Mouse (Mus musculus) CH12.LX (cell line): ENCODE data around the gene Plcb3. TPM values are rescaled to one million over a fixed set of nuclear protein-coding genes. Genes with fewer than 3 reads are reported as not detected.
A peak's percentile ranks its signal among the peaks of the same experiment; 100 is the strongest.

Source experiments
- DNase-seq: peaks from one replicate; pipeline ENCODE4 v3.0.0-alpha.2; 2013; ENCODE audit errors: extremely low read depth
- H3K27ac ChIP-seq: 2 replicates; pipeline ENCODE4 v1.5.1; 2012; ENCODE audit warnings: low read depth, mild to moderate bottlenecking, control low read depth, moderate library complexity; ENCODE audit not compliant: insufficient read depth
- H3K27me3 ChIP-seq: replicated peaks from 2 replicates; pipeline ENCODE3; 2012; ENCODE audit warnings: inconsistent platforms
- H3K36me3 ChIP-seq, 2 experiments: replicated peaks in 1 of 2; 2 replicates each; pipeline versions ENCODE3 to v1.6.1; 2012; ENCODE audit warnings: inconsistent platforms in 1 of 2, low read length in 1 of 2, mild to moderate bottlenecking in 1 of 2, mixed read lengths in 1 of 2, moderate library complexity in 1 of 2; ENCODE audit not compliant: control insufficient read depth in 1 of 2, insufficient read depth in 1 of 2
- H3K4me1 ChIP-seq, 2 experiments: 2 replicates each; pipeline ENCODE4 v1.6.1; 2012; ENCODE audit warnings: inconsistent platforms in 1 of 2, moderate library complexity in 1 of 2; ENCODE audit not compliant: insufficient read depth in 2 of 2, control insufficient read depth in 1 of 2
- H3K4me2 ChIP-seq: 2 replicates; pipeline ENCODE4 v1.6.1; 2012; ENCODE audit warnings: low read depth, mild to moderate bottlenecking, control low read depth; ENCODE audit not compliant: poor library complexity, insufficient read depth, severe bottlenecking
- H3K4me3 ChIP-seq, 3 experiments: fragments of 150-350 bp in 1 of 3; sonication (generic) in 1 of 3; replicated peaks in 1 of 3; 2 replicates each; pipeline versions ENCODE3 to v1.5.1; 2011 to 2012; ENCODE audit warnings: low read depth in 2 of 3, low read length in 2 of 3, mild to moderate bottlenecking in 2 of 3, moderate library complexity in 2 of 3, control low read depth in 1 of 3, improper control_type of control experiment in 1 of 3, inconsistent platforms in 1 of 3, mixed read lengths in 1 of 3; ENCODE audit not compliant: poor library complexity in 1 of 3
- H3K79me2 ChIP-seq: replicated peaks from 2 replicates; pipeline ENCODE4 v1.6.1; 2012; ENCODE audit warnings: mild to moderate bottlenecking, moderate library complexity; ENCODE audit not compliant: control insufficient read depth, poor library complexity, insufficient read depth, severe bottlenecking; ENCODE audit errors: extremely low read depth
- H3K9ac ChIP-seq: 2 replicates; pipeline ENCODE4 v1.6.1; 2012; ENCODE audit warnings: low read depth, mild to moderate bottlenecking, control low read depth, moderate library complexity; ENCODE audit not compliant: insufficient read depth
- H3K9me3 ChIP-seq: replicated peaks from 2 replicates; pipeline ENCODE3; 2012; ENCODE audit warnings: low read length, inconsistent platforms, mixed read lengths
- BHLHE40 ChIP-seq: IDR thresholded peaks from 2 replicates; pipeline ENCODE4 v1.6.1; 2011; ENCODE audit warnings: mild to moderate bottlenecking, low read depth, low read length, improper control_type of control experiment
- CHD1 ChIP-seq: IDR thresholded peaks from 2 replicates; pipeline ENCODE4 v1.6.1; 2012; ENCODE audit warnings: low read depth, low read length, improper control_type of control experiment, inconsistent platforms
- CHD2 ChIP-seq: IDR thresholded peaks from 2 replicates; pipeline ENCODE4 v1.6.1; 2011; ENCODE audit warnings: low read length, improper control_type of control experiment
- CTCF ChIP-seq, 2 experiments: IDR thresholded peaks in 1 of 2; conservative IDR thresholded peaks in 1 of 2; 2 replicates each; pipeline ENCODE4 v1.5.1; 2011 to 2012; ENCODE audit warnings: low read depth in 2 of 2, low read length in 2 of 2, improper control_type of control experiment in 1 of 2, inconsistent platforms in 1 of 2, mild to moderate bottlenecking in 1 of 2, moderate library complexity in 1 of 2
- E2F4 ChIP-seq: IDR thresholded peaks from 2 replicates; pipeline ENCODE4 v1.6.1; 2011; ENCODE audit warnings: low read depth, low read length, improper control_type of control experiment; ENCODE audit not compliant: insufficient replicate concordance
- ELF1 ChIP-seq: IDR thresholded peaks from 2 replicates; pipeline ENCODE4 v1.6.1; 2014; ENCODE audit warnings: low read depth, mild to moderate bottlenecking, inconsistent platforms, low read length, improper control_type of control experiment
- EP300 ChIP-seq: IDR thresholded peaks from 2 replicates; pipeline ENCODE4 v1.6.1; 2011; ENCODE audit warnings: low read length, improper control_type of control experiment
- ETS1 ChIP-seq: conservative IDR thresholded peaks from 2 replicates; pipeline ENCODE4 v1.6.1; 2012; ENCODE audit warnings: low read depth, mild to moderate bottlenecking, inconsistent platforms, low read length, improper control_type of control experiment, moderate library complexity
- HCFC1 ChIP-seq: IDR thresholded peaks from 2 replicates; pipeline ENCODE4 v1.6.1; 2012; ENCODE audit warnings: low read depth, mild to moderate bottlenecking, inconsistent platforms, low read length, improper control_type of control experiment
- IRF4 ChIP-seq: IDR thresholded peaks from 2 replicates; pipeline ENCODE4 v1.6.1; 2014; ENCODE audit warnings: low read depth, mild to moderate bottlenecking, inconsistent platforms, low read length, improper control_type of control experiment
- JUN ChIP-seq: IDR thresholded peaks from 2 replicates; pipeline ENCODE4 v1.6.1; 2011; ENCODE audit warnings: low read depth, mild to moderate bottlenecking, low read length, improper control_type of control experiment, moderate library complexity; ENCODE audit not compliant: insufficient read depth
- JUND ChIP-seq: conservative IDR thresholded peaks from 2 replicates; pipeline ENCODE4 v1.6.1; 2011; ENCODE audit warnings: low read depth, low read length, improper control_type of control experiment
- KAT2A ChIP-seq: IDR thresholded peaks from 2 replicates; pipeline ENCODE4 v1.6.1; 2012; ENCODE audit warnings: low read length, improper control_type of control experiment, inconsistent platforms; ENCODE audit not compliant: insufficient replicate concordance
- MAFK ChIP-seq: IDR thresholded peaks from 2 replicates; pipeline ENCODE4 v1.6.1; 2011; ENCODE audit warnings: low read length, improper control_type of control experiment; ENCODE audit not compliant: insufficient replicate concordance
- MAX ChIP-seq: IDR thresholded peaks from 2 replicates; pipeline ENCODE4 v1.6.1; 2011; ENCODE audit warnings: low read length, improper control_type of control experiment
- MAZ ChIP-seq: IDR thresholded peaks from 2 replicates; pipeline ENCODE4 v1.6.1; 2012; ENCODE audit warnings: low read depth, mild to moderate bottlenecking, inconsistent platforms, low read length, improper control_type of control experiment, moderate library complexity
- MEF2A ChIP-seq: IDR thresholded peaks from 2 replicates; pipeline ENCODE4 v1.6.1; 2014; ENCODE audit warnings: low read depth, mild to moderate bottlenecking, inconsistent platforms, low read length, improper control_type of control experiment, borderline replicate concordance
- MXI1 ChIP-seq: IDR thresholded peaks from 2 replicates; pipeline ENCODE4 v1.6.1; 2011; ENCODE audit warnings: mild to moderate bottlenecking, low read depth, low read length, improper control_type of control experiment
- MYC ChIP-seq: IDR thresholded peaks from 2 replicates; pipeline ENCODE4 v1.6.1; 2011; ENCODE audit warnings: low read depth, mild to moderate bottlenecking, improper control_type of control experiment, low read length
- NELFE ChIP-seq: IDR thresholded peaks from 2 replicates; pipeline ENCODE4 v1.6.1; 2011; ENCODE audit warnings: low read depth, low read length, improper control_type of control experiment
- NRF1 ChIP-seq: IDR thresholded peaks from 2 replicates; pipeline ENCODE4 v1.6.1; 2014; ENCODE audit warnings: low read depth, mild to moderate bottlenecking, inconsistent platforms, low read length, improper control_type of control experiment, moderate library complexity
- PAX5 ChIP-seq: IDR thresholded peaks from 2 replicates; pipeline ENCODE4 v1.6.1; 2012; ENCODE audit warnings: low read length, inconsistent platforms, mixed read lengths
- POLR2A ChIP-seq: IDR thresholded peaks from 2 replicates; pipeline ENCODE4 v1.6.1; 2011; ENCODE audit warnings: low read depth, mild to moderate bottlenecking, improper control_type of control experiment, low read length
- POLR2AphosphoS2 ChIP-seq: IDR thresholded peaks from 2 replicates; pipeline ENCODE4 v1.6.1; 2011; ENCODE audit warnings: low read depth, low read length, improper control_type of control experiment
- RAD21 ChIP-seq: IDR thresholded peaks from 2 replicates; pipeline ENCODE4 v1.6.1; 2011; ENCODE audit warnings: low read depth, mild to moderate bottlenecking, low read length, improper control_type of control experiment, moderate library complexity
- RCOR1 ChIP-seq: conservative IDR thresholded peaks from 2 replicates; pipeline ENCODE4 v1.6.1; 2012; ENCODE audit warnings: low read depth, mild to moderate bottlenecking, inconsistent platforms, low read length, improper control_type of control experiment
- SIN3A ChIP-seq: IDR thresholded peaks from 2 replicates; pipeline ENCODE4 v1.6.1; 2012; ENCODE audit warnings: low read length, improper control_type of control experiment, inconsistent platforms
- SMC3 ChIP-seq: IDR thresholded peaks from 2 replicates; pipeline ENCODE4 v1.6.1; 2011; ENCODE audit warnings: low read depth, low read length, improper control_type of control experiment
- TBP ChIP-seq: conservative IDR thresholded peaks from 2 replicates; pipeline ENCODE4 v1.6.1; 2011; ENCODE audit warnings: low read depth, low read length, improper control_type of control experiment
- TCF12 ChIP-seq: IDR thresholded peaks from 2 replicates; pipeline ENCODE4 v1.6.1; 2014; ENCODE audit warnings: low read depth, mild to moderate bottlenecking, inconsistent platforms, low read length, improper control_type of control experiment
- UBTF ChIP-seq: IDR thresholded peaks from 2 replicates; pipeline ENCODE4 v1.6.1; 2012; ENCODE audit warnings: low read depth, mild to moderate bottlenecking, inconsistent platforms, low read length, improper control_type of control experiment, moderate library complexity
- USF1 ChIP-seq: IDR thresholded peaks from 2 replicates; pipeline ENCODE4 v1.6.1; 2014; ENCODE audit warnings: low read depth, mild to moderate bottlenecking, inconsistent platforms, low read length, improper control_type of control experiment
- USF2 ChIP-seq: conservative IDR thresholded peaks from 2 replicates; pipeline ENCODE4 v1.6.1; 2011; ENCODE audit warnings: low read depth, low read length, improper control_type of control experiment
- ZC3H11A ChIP-seq: IDR thresholded peaks from 2 replicates; pipeline ENCODE4 v1.6.1; 2012; ENCODE audit warnings: low read depth, mild to moderate bottlenecking, inconsistent platforms, low read length, improper control_type of control experiment
- ZKSCAN1 ChIP-seq: IDR thresholded peaks from 2 replicates; pipeline ENCODE4 v1.6.1; 2012; ENCODE audit warnings: low read depth, inconsistent platforms, low read length, improper control_type of control experiment, borderline replicate concordance
- ZMIZ1 ChIP-seq: IDR thresholded peaks from 2 replicates; pipeline ENCODE4 v1.6.1; 2012; ENCODE audit warnings: low read depth, mild to moderate bottlenecking, inconsistent platforms, low read length, improper control_type of control experiment
- ZNF384 ChIP-seq: IDR thresholded peaks from 2 replicates; pipeline ENCODE4 v1.6.1; 2012; ENCODE audit warnings: low read depth, low read length, improper control_type of control experiment, inconsistent platforms
- dilution Hi-C: fragments of 300-500 bp; cut with MboI; formaldehyde crosslinking; loops from 2 replicates; pipeline ENCODE4 v1.14.3; 2020; ENCODE audit warnings: low sequenced_read_pairs; ENCODE audit not compliant: extremely low pct_unique_long_range_greater_than_20kb, extremely low pct_ligation_motif_present
- in situ Hi-C: fragments of 300-500 bp; cut with MboI; formaldehyde crosslinking; loops from 3 replicates; pipeline ENCODE4 v1.14.3; 2019; ENCODE audit warnings: low sequenced_read_pairs, low pct_ligation_motif_present, low pct_unique_long_range_greater_than_20kb, mixed read lengths
- polyA plus RNA-seq: library from polyadenylated mRNA; unstranded; fragments of >175 nt; gene quantifications from 2 replicates; pipeline ENCODE4 v1.2.1, GENCODE M21; 2012; ENCODE audit warnings: low read depth; ENCODE audit not compliant: insufficient read length
- total RNA-seq, 2 experiments: library from RNA; depleted of rRNA; stranded (reverse); fragments of 300-350 nt in 1 of 2; fragments of >200 nt in 1 of 2; gene quantifications; 2 replicates each; pipeline ENCODE4 v1.2.3; 2012 to 2014

The Plcb3 gene
- total RNA-seq (2012; rRNA removed) (6.4 and 7.5 TPM in 2 replicates), total RNA-seq (2014; rRNA removed) (3.0 and 4.1 TPM in 2 replicates), polyA plus RNA-seq (7.8 and 8.2 TPM in 2 replicates)

DNA sequence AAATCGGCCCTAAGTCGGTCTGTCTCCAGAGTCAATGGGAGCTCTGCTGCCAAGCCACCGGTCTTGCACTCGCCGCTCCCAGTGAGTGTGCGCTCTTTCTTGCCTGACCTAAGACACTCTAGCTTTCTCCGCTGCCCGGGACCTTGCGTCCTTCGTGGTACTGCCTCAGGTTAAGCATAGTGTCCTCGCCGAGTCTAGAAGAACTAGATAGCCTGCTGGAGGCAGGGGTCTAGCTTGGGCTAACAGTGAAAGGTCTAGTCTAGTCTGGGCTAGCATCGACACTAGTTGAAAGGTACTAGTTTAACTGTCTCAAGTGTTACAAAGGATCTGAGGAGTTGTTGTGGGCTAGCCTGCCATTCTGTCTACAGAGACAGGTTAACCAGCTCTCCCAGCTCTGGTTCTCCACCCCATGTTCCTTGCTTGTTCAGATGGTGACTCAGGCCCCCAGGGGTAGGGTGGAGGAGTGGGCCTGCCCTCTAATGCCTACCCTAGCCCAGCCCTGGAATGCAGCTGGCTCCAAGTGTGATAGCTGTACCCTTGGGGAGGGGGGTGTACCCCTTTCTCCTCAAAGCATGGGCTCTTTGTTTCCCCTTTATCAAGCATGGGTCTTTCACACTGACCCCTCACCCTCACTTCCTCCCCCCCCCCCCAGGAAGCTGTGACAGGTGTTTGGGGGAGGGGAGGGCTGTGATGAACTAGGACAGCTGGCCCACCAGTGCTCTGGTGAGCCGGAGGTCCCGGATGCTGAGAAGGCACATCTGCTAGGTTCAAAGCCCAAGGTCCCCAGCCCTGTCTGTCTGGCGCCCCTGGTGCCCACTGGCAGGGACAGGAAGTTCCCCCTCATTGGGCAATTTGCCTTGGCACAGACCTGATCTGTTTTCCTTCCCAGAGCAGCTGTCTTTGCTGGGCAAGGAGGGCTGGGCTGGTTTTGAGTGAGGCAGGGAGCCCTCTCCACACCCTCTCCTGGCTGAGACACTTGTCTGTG is at the start of gene Plcb3:
Gene Plcb3, minus strand, starts transcription at position 934 of the 985 bp plus-strand sequence.
- Histone ChIP-seq H3K27ac (peak within 1 kb of the TSS; percentile 54), H3K9me3 (no peaks in the 10 kb centered on the region), H3K36me3 (peaks cover 14 to 25% of the 10 kb centered on the region in 2 experiments), H3K9ac (peak within 1 kb of the TSS; percentile 60), H3K79me2 (peaks cover 29% of the 10 kb centered on the region), H3K4me2 (peak within 1 kb of the TSS; percentile 75), H3K4me3 (peak within 1 kb of the TSS; percentile 77 to 87 (median 85)), H3K27me3 (peaks cover 3% of the 10 kb centered on the region), H3K4me1 (peaks cover 11 to 50% of the 10 kb centered on the region in 2 experiments)
- peak; percentile 66 for DNase-seq
- in situ Hi-C loops: no loop called here
- dilution Hi-C loops: no loop called here
- TF ChIP-seq USF1 (no peak), ZKSCAN1 (no peak), CHD1 (no peak), CTCF (conservative IDR thresholded peaks at IDR 0.05 in 1 of 2, IDR thresholded peaks at IDR 0.05 in 1 of 2; ENCODE audit: low read depth in 2 of 2, low read length in 2 of 2) (peak in 1 of 2 experiments; percentile 39; a peak in 2 of 4 replicates), MAX (no peak; the same call in 1 of the 2 replicates), RAD21 (no peak), ZMIZ1 (no peak), CHD2 (peak; percentile 76; the same call in 1 of the 2 replicates), IRF4 (no peak), JUND (no peak), BHLHE40 (no peak), POLR2A (peak; percentile 20; the same call in 1 of the 2 replicates), NELFE (no peak), E2F4 (no peak), JUN (no peak), ETS1 (0 out of 2 replicates have a peak, but pooled peaks have one; percentile 9), MAFK (no peak), ZNF384 (no peak), USF2 (no peak), SIN3A (peak; percentile 72), PAX5 (no peak), HCFC1 (peak; percentile 42; the same call in 1 of the 2 replicates), ELF1 (peak; percentile 42), RCOR1 (no peak), NRF1 (0 out of 2 replicates have a peak, but pooled peaks have one; percentile 22), MYC (no peak), MEF2A (no peak), MXI1 (peak; percentile 13; the same call in 1 of the 2 replicates), ZC3H11A (no peak), EP300 (0 out of 2 replicates have a peak, but pooled peaks have one; percentile 8), POLR2AphosphoS2 (no peak), MAZ (peak; percentile 83; the same call in 1 of the 2 replicates), SMC3 (no peak), KAT2A (no peak), TBP (no peak), UBTF (no peak; the same call in 1 of the 2 replicates), TCF12 (peak; percentile 77)
